Mouse (Mus musculus): Measurements from ENCODE around the gene Atxn10.

Gene Atxn10

GRCm38 (mm10) chr15:85404739-85405138 is 68.7 kb downstream of the Atxn10 start:
- no peak for DNase-seq (ENCODE audit: low spot score in 2 of 2)

DNA sequence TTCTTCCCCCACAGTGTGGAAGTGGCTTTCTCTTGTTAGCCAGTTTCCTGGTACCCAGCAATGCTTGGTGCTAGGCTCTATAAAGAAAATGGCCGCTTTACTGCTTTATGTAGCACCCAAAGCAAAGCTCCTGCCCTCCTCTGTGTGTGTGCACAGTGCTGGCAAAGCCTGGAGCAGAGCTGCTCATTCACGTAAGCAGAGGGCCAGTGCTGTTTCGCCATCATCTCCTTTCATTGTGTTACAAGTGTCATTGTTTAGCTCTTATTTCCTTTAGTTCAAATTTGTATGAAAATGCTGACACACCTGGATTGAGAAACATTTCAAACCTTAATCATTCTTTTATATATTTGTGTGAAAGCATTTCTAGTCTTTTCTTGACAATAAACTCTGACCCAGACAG is 69.5 kb downstream of the Atxn10 start:
- DNase-seq (ENCODE audit: low spot score in 2 of 2) = no peak

GRCm38 (mm10) chr15:85406846-85407245 is 70.8 kb downstream of the Atxn10 start:
- no peak for DNase-seq (ENCODE audit: low spot score in 2 of 2)

GRCm38 (mm10) chr15:85407342-85407741 is 71.3 kb downstream of the Atxn10 start:
- DNase-seq (ENCODE audit: low spot score in 2 of 2) = no peak

DNA sequence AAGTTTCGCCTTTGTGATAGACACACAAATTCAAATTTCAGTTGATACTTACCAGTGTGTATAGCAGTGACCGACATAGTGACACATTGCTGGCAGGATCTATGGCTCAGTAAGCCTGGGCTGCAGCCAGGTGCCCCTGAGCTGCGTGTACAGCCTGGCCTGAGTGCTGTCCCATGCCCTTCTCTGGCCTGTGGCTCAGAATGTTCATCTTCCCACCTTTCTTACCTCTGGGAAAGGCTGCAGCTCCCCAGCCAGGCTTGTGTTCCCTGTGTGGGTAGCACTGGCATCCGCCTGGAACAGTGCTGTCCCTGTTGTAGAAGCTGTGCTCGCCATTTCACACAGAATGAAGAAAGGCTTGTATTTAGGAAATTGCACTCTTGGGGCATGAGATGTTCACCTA is 72.7 kb downstream of the Atxn10 start:
- DNase-seq (ENCODE audit: low spot score in 2 of 2) = no peak

GRCm38 (mm10) chr15:85409245-85409783 is 73.3 kb downstream of the Atxn10 start:
- no peak for DNase-seq (ENCODE audit: low spot score in 2 of 2)

DNA sequence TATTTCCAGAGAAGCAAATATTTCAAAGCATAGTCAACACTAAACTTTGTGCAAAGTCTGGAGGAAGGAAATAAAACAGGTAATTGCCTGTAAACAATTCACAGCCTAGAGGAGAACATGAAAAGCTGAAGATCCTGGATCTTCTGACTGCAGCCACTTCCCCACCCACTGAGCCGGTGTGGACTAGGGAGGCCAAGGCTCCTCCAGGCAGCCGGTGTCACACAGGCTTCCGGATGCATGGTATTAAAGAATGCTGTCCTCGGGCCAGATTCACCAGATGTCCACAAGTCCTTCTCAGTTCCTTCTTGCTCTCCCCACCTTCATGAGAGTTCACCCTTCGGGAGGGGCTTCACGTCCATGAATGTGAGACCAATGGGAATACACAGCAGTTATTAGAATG is 73.8 kb downstream of the Atxn10 start:
- no peak for DNase-seq (ENCODE audit: low spot score in 2 of 2)

DNA sequence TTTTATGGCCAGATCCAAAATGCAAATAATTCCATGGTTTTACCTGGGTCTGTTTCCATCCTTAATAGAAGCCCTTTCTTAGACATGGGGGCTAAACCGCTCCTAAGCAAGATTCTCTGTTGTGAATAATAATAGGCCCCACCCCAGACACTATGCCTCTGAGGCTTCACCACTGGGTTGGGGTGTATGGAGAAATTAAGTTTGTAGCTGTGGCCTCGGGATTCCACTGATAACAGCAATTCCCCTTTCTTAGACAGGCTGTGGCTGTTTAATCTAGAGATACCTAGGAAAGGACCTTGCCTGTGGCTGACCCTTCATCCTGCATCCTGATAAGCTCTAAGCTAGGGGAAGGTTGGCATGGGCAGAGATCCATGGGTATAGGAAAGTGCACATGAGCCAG is 78.6 kb downstream of the Atxn10 start:
- no peak for DNase-seq (ENCODE audit: low spot score in 2 of 2)

DNA sequence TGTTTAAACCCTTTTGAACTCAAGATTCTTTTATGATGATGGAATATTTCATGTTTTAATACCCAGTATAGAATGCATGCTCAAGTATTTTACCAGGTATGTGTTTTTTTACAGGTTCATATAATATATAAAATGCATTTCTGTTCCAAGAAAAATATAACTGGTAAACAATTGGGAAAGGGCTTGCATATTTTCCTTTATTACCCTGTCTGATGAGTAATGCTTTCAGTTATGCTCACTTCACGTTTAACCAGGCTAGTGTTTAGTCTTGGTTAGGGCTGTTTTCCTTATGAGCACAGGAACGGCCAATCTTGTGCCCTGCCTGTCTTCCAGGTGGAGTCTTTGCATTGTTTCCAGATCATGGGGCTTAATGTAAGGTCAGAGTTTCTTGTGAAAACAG is 84.6 kb downstream of the Atxn10 start:
- no peak for DNase-seq (ENCODE audit: low spot score in 2 of 2)

GRCm38 (mm10) chr15:85424197-85424596 is 88.2 kb downstream of the Atxn10 start:
- no peak for DNase-seq (ENCODE audit: low spot score in 2 of 2)

- no peak for DNase-seq (ENCODE audit: low spot score in 2 of 2)
Observed at GRCm38 (mm10) chr15:85428140-85428539, 92.1 kb downstream of the Atxn10 start.

DNA sequence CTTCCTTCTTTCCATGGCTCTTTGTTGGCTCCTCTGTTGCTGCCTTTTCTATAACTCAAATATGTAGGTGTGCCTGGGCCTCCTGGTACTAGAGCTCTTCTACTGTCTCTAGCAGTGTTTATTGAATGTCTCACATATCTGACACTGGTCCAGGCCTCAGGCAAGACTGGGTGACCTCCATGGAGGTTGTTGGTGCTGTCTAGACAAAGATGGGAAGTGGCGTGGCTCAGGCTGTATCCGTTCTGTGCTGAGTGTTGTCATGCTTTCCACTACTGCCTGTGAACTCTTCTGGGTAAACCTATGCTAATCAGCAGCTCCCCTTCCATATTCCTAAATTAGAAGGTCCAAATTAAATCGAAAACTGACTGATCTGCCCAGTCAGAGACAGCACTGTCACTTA is 106.5 kb downstream of the Atxn10 start:
- no peak for DNase-seq (ENCODE audit: low spot score in 2 of 2)

- no peak for DNase-seq (ENCODE audit: low spot score in 2 of 2)
Observed at GRCm38 (mm10) chr15:85446652-85447051, 110.6 kb downstream of the Atxn10 start.

- DNase-seq (ENCODE audit: low spot score in 2 of 2) = no peak
Observed at GRCm38 (mm10) chr15:85456891-85457290, 120.8 kb downstream of the Atxn10 start.

- DNase-seq (ENCODE audit: low spot score in 2 of 2) = no peak
Observed at GRCm38 (mm10) chr15:85457838-85458237, 121.8 kb downstream of the Atxn10 start.

DNA sequence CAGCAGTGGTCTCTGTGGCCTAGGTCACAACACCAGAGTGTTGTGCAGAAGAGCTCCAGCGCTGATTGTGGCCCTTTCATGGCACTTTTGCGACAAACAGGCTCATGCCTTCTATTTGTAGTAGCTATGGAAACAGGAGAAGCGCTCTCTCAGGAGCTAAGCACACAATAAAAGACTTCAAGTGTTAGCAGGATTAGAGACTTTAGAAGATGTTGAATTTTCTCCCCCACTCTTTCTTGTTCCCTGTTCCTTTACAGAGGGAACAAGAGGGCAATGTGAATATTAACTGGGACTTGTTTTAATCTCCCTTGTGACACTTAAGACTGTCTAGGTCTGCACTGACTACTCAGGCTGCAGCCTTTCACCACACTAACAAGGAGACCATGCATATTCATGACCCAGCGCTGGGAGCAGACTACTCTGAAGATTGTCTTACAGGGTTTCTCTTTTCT is 122.6 kb downstream of the Atxn10 start:
- DNase-seq (ENCODE audit: low spot score in 2 of 2) = no peak

GRCm38 (mm10) chr15:85461541-85461940 is 125.5 kb downstream of the Atxn10 start:
- no peak for DNase-seq (ENCODE audit: low spot score in 2 of 2)

GRCm38 (mm10) chr15:85462138-85462537 is 126.1 kb downstream of the Atxn10 start:
- DNase-seq (ENCODE audit: low spot score in 2 of 2) = no peak

DNA sequence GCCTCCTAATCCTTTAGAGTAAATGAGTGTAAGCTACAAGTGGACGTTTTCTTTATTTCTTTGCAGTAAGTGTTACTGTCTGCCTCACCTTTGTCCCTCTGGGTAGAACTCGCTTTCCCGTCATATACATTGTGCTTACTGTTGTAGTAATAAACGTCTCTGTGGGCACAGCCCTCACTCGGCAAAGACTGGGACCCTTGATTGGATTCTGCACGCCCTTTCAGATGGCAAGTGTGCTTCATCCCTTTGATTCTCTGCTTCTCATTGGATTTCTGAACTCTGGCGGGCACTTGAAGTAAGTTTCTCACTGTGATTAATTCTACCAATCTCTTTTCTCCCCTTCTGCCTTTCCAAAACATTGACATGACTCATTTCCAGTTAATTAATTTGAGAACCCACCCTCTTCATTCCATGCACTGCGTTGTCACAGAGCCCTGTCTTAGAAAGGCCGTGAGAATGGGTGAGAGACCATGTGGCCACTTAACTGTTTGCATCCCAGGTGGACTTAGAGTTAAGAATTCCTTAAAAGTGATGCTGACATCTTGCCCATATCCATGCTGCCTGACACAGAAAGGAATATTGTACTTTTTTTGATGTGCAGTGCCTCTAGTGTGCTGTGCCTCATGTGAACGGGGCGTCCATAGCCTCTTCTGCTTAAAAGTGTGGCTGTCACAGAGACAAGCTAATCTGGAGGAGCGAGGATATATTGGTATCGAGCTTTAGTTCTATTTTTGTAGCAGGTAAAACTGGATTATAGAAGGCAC is 127.2 kb downstream of the Atxn10 start:
- no peak for DNase-seq (ENCODE audit: low spot score in 2 of 2)

GRCm38 (mm10) chr15:85464190-85464589 is 128.1 kb downstream of the Atxn10 start:
- no peak for DNase-seq (ENCODE audit: low spot score in 2 of 2)

DNA sequence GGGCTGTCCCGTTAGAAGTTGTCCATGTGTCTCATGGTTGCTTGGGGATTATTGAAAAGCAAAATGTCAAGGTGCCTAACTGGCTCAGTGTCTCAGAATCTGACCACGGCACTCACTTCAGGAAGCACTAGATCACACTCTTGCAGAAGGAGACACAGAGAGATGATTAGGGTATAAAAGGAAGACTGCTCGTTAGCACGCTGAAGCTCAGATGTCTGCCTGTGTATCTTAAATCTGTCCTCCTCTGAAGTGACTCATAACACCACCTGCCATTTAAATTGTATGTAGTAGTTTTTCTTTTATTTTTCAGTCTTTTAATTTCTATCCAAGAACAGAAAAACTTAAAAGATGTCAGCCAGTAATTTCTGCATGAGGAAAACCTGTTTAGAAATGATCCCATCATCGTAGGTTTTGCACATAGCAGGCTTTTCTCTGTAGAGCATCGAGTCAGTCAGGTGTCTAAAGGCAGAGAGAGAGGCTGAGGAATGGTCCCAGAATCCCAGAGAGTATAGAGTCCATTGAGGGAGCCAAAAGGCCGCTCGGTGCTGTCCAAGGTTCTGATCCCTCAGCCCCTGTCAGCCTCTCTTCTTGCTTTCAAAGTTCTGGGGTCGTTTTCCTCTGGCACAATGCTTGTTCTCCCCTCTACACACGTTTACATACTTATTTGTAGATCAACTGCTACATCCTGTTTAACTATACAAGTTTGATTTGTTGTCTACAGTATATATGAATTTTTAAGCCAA is 128.9 kb downstream of the Atxn10 start:
- no peak for DNase-seq (ENCODE audit: low spot score in 2 of 2)

DNA sequence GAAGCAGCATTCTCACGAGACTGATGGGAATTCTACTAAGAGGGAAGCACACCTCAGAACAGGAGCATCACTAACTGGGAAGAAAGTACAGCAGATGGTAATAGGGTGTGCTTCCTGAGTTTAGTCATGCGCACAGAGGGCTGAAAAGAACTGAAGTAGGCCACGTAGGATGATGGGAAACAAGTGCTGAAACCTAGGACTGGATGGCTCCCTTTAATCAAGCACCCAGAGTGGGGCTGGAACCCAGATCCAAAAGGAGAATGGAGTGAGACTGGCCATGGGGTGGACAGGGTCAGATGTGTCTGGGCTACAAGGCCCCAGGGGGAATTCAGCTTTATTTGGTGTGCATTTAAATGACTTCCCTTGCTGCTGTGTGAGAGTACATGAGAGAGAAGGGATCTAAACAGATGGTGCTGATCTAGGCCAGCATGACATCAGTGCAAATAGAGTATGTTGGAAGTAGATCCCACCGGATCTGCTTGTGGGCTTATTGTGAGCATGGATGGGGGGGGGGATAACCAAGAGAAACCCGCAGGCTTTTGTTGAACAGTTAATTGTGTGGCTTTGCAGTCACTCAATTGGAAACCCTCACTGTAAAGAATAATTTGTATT is 130.5 kb downstream of the Atxn10 start:
- no peak for DNase-seq (ENCODE audit: low spot score in 2 of 2)

DNA sequence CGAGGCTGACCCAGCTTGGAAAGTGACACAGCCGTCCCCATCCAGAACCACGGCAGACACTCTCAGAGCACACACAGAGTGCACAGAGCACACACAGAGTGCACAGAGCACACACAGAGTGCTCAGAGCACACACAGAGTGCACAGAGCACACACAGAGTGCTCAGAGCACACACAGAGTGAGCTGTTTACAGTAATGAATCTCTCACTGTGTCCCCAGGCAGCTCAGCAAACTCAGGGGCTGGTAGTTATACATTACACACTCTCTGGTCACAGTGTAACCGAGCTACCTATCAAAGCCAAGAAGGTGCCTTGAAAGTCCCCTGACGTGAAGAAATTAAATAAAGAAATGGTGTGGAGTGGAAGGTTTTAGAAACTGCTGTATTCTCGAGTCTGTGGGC is 133.4 kb downstream of the Atxn10 start:
- no peak for DNase-seq (ENCODE audit: low spot score in 2 of 2)
